Mouse (Mus musculus) cortical plate, adult 2 months (tissue): ENCODE data around the gene Abcg5. TPM values are rescaled to one million over a fixed set of nuclear protein-coding genes. Genes with fewer than 3 reads are reported as not detected.

Experiments used
- H3K27ac ChIP-seq: fragments of 200-500 bp; 2 replicates; pipeline ENCODE4 v1.5.1; 2012; ENCODE audit warnings: low read length, control low read depth, inconsistent platforms; ENCODE audit not compliant: insufficient read depth
- H3K4me1 ChIP-seq: fragments of 200-500 bp; 2 replicates; pipeline ENCODE4 v1.6.1; 2011; ENCODE audit warnings: low read length; ENCODE audit not compliant: control insufficient read depth, insufficient read depth
- H3K4me3 ChIP-seq: fragments of 200-500 bp; 2 replicates; pipeline ENCODE4 v1.5.1; 2011; ENCODE audit warnings: mild to moderate bottlenecking, low read length, control low read depth; ENCODE audit not compliant: insufficient read depth
- CTCF ChIP-seq: fragments of 200-500 bp; IDR thresholded peaks from 2 replicates; pipeline ENCODE4 v1.5.1; 2011; ENCODE audit warnings: mild to moderate bottlenecking, control low read depth, low read length; ENCODE audit not compliant: insufficient read depth; ENCODE audit errors: extremely low read depth
- POLR2A ChIP-seq: fragments of 200-500 bp; IDR thresholded peaks from 2 replicates; pipeline ENCODE4 v1.6.1; 2011; ENCODE audit warnings: mild to moderate bottlenecking, low read length, control low read depth; ENCODE audit not compliant: insufficient read depth; ENCODE audit errors: extremely low read depth
- polyA plus RNA-seq: library from polyadenylated mRNA; depleted of rRNA; stranded (reverse); fragments of >200 nt; gene quantifications from 2 replicates; pipeline ENCODE4 v1.2.3, GENCODE M21; 2012

The Abcg5 gene
- polyA plus RNA-seq, 1 experiment = 0.23 TPM

DNA sequence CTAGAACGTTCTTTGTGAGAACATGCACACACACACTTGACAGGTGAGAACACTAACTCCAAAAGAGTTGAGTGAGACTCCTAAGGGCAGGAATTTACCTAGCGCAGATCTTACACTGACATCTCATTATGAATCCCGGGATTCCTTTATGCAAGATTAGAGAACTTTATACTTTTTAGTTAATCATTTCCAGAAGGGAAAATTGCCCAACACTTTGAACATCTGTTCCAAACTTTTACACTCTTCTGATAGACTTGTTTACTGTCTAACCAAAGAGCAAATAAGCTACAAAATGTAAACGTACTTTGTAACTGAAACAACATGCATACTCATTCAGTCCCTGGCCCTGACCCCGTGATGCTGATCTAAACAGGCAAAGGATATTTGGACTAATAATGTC is 6.5 kb upstream of the Abcg5 start:
- H3K4me3 ChIP-seq = no peak overlapping the region
- no peak overlapping the region for H3K27ac ChIP-seq
- TF ChIP-seq CTCF (no peak), POLR2A (no peak)
- H3K4me1 ChIP-seq = no peaks in the 10 kb centered on the region

DNA sequence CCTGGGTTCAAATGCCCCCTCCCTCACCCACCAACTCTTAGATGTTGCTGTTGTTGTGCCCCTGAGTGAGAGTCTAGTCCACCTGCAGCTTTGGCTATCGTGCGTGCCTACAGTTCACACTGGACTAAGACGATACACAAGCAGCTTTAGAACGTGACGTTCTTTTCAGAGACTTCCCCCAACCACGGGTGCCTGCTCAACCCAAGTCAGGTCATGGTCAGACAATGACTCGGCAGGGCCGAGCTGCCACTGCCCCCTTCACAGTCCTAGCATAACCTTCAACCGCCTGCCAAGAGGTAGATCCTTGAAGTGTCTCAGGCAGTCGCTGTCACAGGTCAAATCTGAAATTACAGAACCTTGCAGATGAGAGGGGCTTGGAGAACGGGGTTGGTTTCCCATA is 6.0 kb upstream of the Abcg5 start:
- Histone ChIP-seq H3K4me3 (no peak overlapping the region), H3K4me1 (no peaks in the 10 kb centered on the region), H3K27ac (no peak overlapping the region)
- no peak for TF ChIP-seq CTCF
- no peak for TF ChIP-seq POLR2A

DNA sequence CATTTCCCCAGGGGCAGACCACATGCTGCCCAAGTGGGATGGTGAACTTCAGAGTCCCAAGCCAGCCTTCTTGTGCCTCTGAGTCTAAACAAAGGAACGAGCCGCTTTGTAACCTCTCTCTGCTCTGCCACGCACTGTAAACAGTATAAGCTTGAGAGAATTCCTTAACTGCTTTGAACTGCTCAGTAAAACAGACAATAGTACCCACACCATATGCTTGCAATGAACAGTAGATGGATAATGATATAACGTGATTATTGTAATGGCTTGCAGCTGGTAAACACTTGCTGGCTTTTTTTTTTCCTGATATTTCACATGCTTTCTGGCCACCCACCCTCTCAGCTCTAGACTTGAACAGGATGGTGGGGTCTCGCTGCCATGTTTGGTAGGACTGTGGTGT is 5.2 kb upstream of the Abcg5 start:
- no peaks in the 10 kb centered on the region for H3K4me1 ChIP-seq
- no peak overlapping the region for H3K4me3 ChIP-seq
- TF ChIP-seq POLR2A = no peak
- H3K27ac ChIP-seq = no peak overlapping the region

DNA sequence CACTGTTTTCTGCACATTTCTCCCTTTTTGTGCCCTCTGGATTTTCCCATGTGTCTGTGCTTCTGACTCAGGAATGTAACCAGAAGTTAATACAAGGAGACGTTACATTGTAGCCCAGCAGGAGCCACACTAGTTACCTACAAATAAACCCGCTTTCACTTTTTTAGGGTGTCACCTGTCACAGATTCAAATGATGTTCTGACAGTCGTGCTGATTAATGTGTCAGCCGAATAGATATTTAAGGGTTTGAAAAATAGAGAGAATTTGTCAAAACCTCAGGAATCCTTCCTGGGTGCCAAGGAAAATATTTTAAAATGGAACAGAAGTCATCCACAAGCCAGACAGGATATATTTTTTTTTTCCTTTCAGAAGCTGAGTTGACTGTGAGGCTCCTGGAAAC is 2.5 kb upstream of the Abcg5 start:
- Histone ChIP-seq H3K4me3 (no peak overlapping the region), H3K27ac (no peak overlapping the region), H3K4me1 (no peaks in the 10 kb centered on the region)
- no peak for TF ChIP-seq CTCF
- no peak for TF ChIP-seq POLR2A

DNA sequence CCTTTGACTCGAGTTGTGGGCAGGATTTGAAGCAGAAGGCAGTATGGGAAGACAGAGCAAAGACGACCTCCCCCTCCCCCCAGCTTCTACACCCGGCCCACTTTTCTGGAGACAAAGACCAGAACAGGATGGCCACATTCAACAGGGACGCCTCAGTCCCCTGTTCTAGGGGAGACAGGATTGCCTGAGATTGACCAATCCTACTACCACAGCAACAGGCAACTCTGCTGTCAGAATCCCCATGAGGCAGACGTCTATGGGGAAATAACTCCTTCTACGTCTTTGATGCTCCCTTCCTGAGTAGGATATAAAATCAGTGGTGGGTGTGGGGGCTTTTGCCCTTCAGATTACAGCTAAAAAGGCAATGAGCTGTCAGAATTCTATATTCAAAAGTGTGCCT is 1.5 kb upstream of the Abcg5 start:
- Histone ChIP-seq H3K4me1 (no peaks in the 10 kb centered on the region), H3K4me3 (no peak overlapping the region), H3K27ac (no peak overlapping the region)
- TF ChIP-seq CTCF (no peak), POLR2A (no peak)

DNA sequence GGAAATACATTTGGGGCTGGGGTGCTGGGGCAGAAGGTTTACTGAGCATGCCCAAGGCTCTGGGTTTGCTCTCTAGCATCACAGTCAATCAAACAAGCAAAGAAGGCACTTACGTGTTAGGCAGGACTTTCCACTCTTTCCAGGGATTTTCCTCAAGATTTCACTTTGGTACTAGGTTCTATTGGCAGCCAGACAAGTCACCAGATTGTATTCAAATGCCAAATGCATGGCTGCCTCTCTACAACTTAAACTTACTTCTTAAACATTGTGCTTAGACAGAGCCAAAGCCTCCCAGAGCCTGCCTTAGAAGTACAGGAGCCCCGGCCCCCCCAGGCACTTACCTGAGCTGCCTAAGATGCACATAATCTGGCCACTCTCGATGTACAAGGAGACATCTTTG is 1.1 kb downstream of the Abcg5 start:
- TF ChIP-seq CTCF (no peak), POLR2A (no peak)
- no peak overlapping the region for H3K4me3 ChIP-seq
- no peak overlapping the region for H3K27ac ChIP-seq
- H3K4me1 ChIP-seq = no peaks in the 10 kb centered on the region

DNA sequence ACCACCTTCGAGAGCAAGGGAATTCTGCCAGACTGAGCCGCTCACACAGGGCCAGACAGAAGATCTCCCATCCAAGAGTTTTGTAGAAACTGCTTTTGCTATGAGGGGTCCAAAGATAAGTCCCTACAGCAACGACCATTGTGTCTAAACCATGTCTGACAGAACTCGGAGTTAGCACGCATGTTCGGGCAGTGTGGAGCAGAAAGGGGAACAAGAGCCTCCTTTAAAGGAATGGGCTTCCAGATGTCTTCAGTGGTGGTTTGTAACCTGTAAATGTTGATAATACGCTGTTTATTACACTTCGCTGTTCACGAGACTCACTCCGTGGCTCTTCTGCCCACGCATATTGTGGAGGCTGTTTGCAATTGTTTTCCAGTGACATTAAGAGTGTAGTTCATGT is 5.2 kb downstream of the Abcg5 start:
- H3K4me3 ChIP-seq = no peak overlapping the region
- 0 out of 2 replicates have a peak, but pooled peaks cover 2% of the 10 kb centered on the region for H3K4me1 ChIP-seq
- H3K27ac ChIP-seq = no peak overlapping the region
- TF ChIP-seq CTCF (no peak), POLR2A (no peak)

DNA sequence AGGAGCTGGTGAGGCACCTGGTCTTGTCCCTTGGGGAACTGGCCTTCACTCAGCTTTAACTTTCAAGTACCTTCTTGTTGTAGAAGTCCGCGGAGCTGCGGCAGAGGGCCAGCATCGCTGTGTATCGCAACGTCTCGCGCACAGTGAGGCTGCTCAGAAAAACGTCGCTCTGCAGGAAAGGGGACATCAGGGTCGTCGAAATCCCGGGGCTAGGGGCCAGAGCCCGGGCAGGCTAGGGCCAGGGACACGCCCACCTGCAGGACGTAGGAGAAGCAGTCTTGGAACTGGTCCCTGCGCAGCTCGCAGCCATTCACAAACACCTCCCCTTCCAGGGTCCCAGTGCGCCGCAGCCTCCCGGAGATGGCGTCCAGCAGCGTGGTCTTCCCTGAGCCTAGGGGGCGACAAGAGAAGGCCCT is 6.9 kb downstream of the Abcg5 start, which contains the start of gene Abcg8:
Gene Abcg8, plus strand, starts transcription at position 352 of the 416 bp plus-strand sequence.
- Histone ChIP-seq H3K4me3 (no peak within 1 kb of the TSS), H3K4me1 (0 out of 2 replicates have a peak, but pooled peaks cover 2% of the 10 kb centered on the region), H3K27ac (no peak within 1 kb of the TSS)
- TF ChIP-seq POLR2A (no peak), CTCF (no peak)

DNA sequence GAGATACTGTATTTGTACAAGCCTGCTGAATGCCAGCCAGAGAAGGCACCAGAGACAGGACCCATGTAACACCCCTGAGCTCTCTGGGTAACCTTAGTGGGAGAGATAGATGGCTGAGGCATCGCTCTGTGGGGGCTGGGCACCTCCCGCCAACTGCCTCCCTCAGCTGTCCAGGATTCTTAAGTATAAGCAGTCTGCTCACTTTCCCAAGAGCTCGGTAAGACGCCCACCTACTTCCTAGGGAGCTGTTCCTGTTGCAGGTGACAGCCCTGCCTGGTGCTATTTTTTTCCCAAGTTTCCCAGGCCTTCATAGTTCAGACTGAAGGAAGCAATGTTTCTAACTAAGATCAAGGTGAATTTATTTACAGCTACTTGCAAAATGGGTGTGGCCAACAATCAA is 7.6 kb downstream of the Abcg5 start:
- H3K27ac ChIP-seq = no peak overlapping the region
- no peak for TF ChIP-seq POLR2A
- TF ChIP-seq CTCF = no peak

DNA sequence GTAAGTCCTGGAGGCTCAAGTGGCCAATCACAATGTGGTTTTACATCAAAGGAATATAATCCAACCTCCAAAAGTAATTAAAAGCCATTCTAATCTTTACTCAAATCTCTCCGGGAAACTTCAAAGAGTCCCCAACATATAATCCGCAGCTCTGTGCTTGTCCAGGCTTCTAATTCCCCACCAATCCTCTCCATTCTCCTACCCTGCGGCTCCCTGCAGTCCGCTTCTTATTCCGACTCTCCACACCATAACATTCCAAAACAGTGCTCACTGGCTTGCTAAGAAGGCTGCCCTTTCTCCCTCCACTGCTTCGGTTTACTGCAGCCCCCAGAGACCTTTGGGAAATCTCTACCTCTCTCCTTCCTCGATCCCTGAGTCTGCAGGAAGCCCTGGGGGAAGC is 8.8 kb downstream of the Abcg5 start:
- TF ChIP-seq POLR2A = no peak
- TF ChIP-seq CTCF = no peak
- Histone ChIP-seq H3K4me1 (0 out of 2 replicates have a peak, but pooled peaks cover 2% of the 10 kb centered on the region), H3K4me3 (no peak overlapping the region), H3K27ac (no peak overlapping the region)

More for the DNA sequence above, 7.6 kb downstream of the Abcg5 start:
- Histone ChIP-seq H3K4me1 (0 out of 2 replicates have a peak, but pooled peaks cover 2% of the 10 kb centered on the region), H3K4me3 (no peak overlapping the region)
